Mouse (Mus musculus): Measurements from ENCODE around the gene Ifit3b. TPM values are rescaled to one million over a fixed set of nuclear protein-coding genes. Genes with fewer than 3 reads are reported as not detected.

Gene Ifit3b
- polyA plus RNA-seq, 1 experiment from 2014 or later = 0.09 TPM

- ATAC-seq (ENCODE audit: low FRiP score, low read depth) = peak; percentile 93
- Histone ChIP-seq H3K36me3 (no peaks in the 10 kb centered on the region), H3K9me3 (no peaks in the 10 kb centered on the region), H3K4me1 (no peaks in the 10 kb centered on the region), H3K4me3 (no peak overlapping the region), H3K27me3 (replicated peaks) (no peaks in the 10 kb centered on the region), H3K9ac (no peak overlapping the region), H3K27ac (no peak overlapping the region), H3K4me2 (replicated peaks) (peak overlapping the region; percentile 55)
- WGBS = 24% methylated on average over 13 of the region's 13 CpGs
Observed at GRCm38 (mm10) chr19:34662067-34662507, 54.3 kb downstream of the Ifit3b start.

GRCm38 (mm10) chr19:34662740-34663139, 55.0 kb downstream of the Ifit3b start:
- no peaks in the 10 kb centered on the region for H3K4me1 ChIP-seq
- ATAC-seq (ENCODE audit: low FRiP score, low read depth) = peak; percentile 55; the same call in 1 of the 2 replicates
- H3K4me2 ChIP-seq (replicated peaks) = no peak overlapping the region
- no peaks in the 10 kb centered on the region for H3K9me3 ChIP-seq
- no peaks in the 10 kb centered on the region for H3K27me3 ChIP-seq (replicated peaks)
- no peak overlapping the region for H3K4me3 ChIP-seq
- H3K36me3 ChIP-seq = no peaks in the 10 kb centered on the region
- H3K27ac ChIP-seq = no peak overlapping the region
- WGBS = 57% methylated on average over 5 of the region's 5 CpGs
- H3K9ac ChIP-seq = no peak overlapping the region

Other genes with a start within 250 kb of the Ifit3b start
- gene Ch25h, start 132.8 kb upstream of the Ifit3b start, polyA plus RNA-seq (2016; fragmentation: Nextera tagmentation; extraction: Ambion mirVana) = 1.6 and 2.1 TPM in 2 replicates
- 23.1 and 23.9 TPM in 2 replicates for gene Lipa, start 80.5 kb upstream of the Ifit3b start, polyA plus RNA-seq (2016; fragmentation: Nextera tagmentation; extraction: Ambion mirVana)
- 3.5 and 4.5 TPM in 2 replicates for gene Ifit2, start 57.3 kb upstream of the Ifit3b start, polyA plus RNA-seq (2016; fragmentation: Nextera tagmentation; extraction: Ambion mirVana)
- 0.18 and 0.23 TPM in 2 replicates for gene Ifit3, start 24.4 kb upstream of the Ifit3b start, polyA plus RNA-seq (2016; fragmentation: Nextera tagmentation; extraction: Ambion mirVana)
- gene Ifit1bl1, start 6.0 kb upstream of the Ifit3b start, polyA plus RNA-seq (2016; fragmentation: Nextera tagmentation; extraction: Ambion mirVana) = 0.25 and 0.50 TPM in 2 replicates
- 0.22 TPM in 1 of 2 replicates, not detected in the other for gene Ifit1bl2, start 32.8 kb downstream of the Ifit3b start, polyA plus RNA-seq (2016; fragmentation: Nextera tagmentation; extraction: Ambion mirVana)
- 0.08 and 0.18 TPM in 2 replicates for gene Ifit1, start 32.9 kb downstream of the Ifit3b start, polyA plus RNA-seq (2016; fragmentation: Nextera tagmentation; extraction: Ambion mirVana)
- 2.1 and 2.4 TPM in 2 replicates for gene Slc16a12, start 139.3 kb downstream of the Ifit3b start, polyA plus RNA-seq (2016; fragmentation: Nextera tagmentation; extraction: Ambion mirVana)

Data from neural tube, embryonic 12.5 days (tissue).